Mouse (Mus musculus) hindbrain, embryonic 12.5 days (tissue): ENCODE measurements around the gene Gm11127. TPM values are rescaled to one million over a fixed set of nuclear protein-coding genes. Genes with fewer than 3 reads are reported as not detected.
"Not testable (repeated sequence)": the region's sequence is repeated elsewhere in the genome, so short reads cannot be mapped to it uniquely, and the experiment has no call there.

Experiments used
- ATAC-seq: fragments of 200-750 bp; cut with Nextera tagmentation; 2 replicates; pipeline ENCODE4 v1.8.0; 2017; ENCODE audit warnings: moderate TSS enrichment; ENCODE audit not compliant: low FRiP score
- H3K27ac ChIP-seq: fragments of 300-500 bp; sonication (generic); 2 replicates; pipeline ENCODE4 v1.5.1; 2016; ENCODE audit warnings: mild to moderate bottlenecking
- H3K27me3 ChIP-seq: fragments of 300-500 bp; sonication (generic); 2 replicates; pipeline ENCODE4 v1.6.1; 2016; ENCODE audit warnings: mild to moderate bottlenecking
- H3K36me3 ChIP-seq: fragments of 300-500 bp; sonication (generic); 2 replicates; pipeline ENCODE4 v1.6.1; 2016; ENCODE audit warnings: mild to moderate bottlenecking
- H3K4me1 ChIP-seq: fragments of 300-500 bp; sonication (generic); 2 replicates; pipeline ENCODE4 v1.6.1; 2016
- H3K4me2 ChIP-seq: fragments of 300-500 bp; sonication (generic); replicated peaks from 2 replicates; pipeline ENCODE4 v1.6.1; 2016; ENCODE audit warnings: mild to moderate bottlenecking
- H3K4me3 ChIP-seq: fragments of 300-500 bp; sonication (generic); 2 replicates; pipeline ENCODE4 v1.5.1; 2016; ENCODE audit warnings: mild to moderate bottlenecking
- H3K9ac ChIP-seq: fragments of 300-500 bp; sonication (generic); 2 replicates; pipeline ENCODE4 v1.6.1; 2016; ENCODE audit warnings: mild to moderate bottlenecking, moderate library complexity
- H3K9me3 ChIP-seq: fragments of 300-500 bp; sonication (generic); replicated peaks from 2 replicates; pipeline ENCODE4 v1.6.1; 2016; ENCODE audit warnings: mild to moderate bottlenecking
- WGBS: fragments of 180-500 bp; shearing (Covaris S2); methylation state at CpG from one replicate; pipeline ENCODE4 v1.1.7; 2016; 5-methylcytosine and 5-hydroxymethylcytosine counted together
- polyA plus RNA-seq: library from polyadenylated mRNA; unstranded; fragments of >200 nt; fragmentation: Nextera tagmentation; extraction: Ambion mirVana; gene quantifications from 2 replicates; pipeline ENCODE4 v1.2.1, GENCODE M21; 2016

Gene Gm11127
- not detected in 2 replicates for polyA plus RNA-seq

DNA sequence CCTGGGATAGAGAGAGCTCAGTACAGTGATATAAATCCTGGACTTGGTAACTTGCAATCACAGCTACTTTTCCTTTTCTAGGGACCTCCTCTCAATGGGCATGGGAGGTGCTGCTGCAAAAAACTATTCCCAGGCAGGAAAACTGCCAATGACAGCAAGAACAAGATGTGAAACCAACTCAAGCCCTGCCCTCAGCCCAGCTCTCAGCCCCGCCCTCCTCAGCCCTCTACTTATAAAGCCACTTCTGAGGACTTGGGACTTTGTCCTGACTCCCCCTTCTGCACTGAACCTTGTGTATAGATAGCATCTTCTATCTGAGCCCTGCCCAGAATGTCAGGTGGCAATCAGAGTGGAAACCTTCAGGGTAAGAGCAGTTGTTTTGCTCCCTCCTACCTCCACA is at the start of gene Gm11127:
Gene Gm11127 (minus strand): TSS at position 10 of the 400 bp plus-strand sequence.
- H3K9me3 ChIP-seq, H3K9ac ChIP-seq, H3K4me3 ChIP-seq, H3K4me1 ChIP-seq, ATAC-seq, H3K36me3 ChIP-seq, H3K27me3 ChIP-seq, H3K4me2 ChIP-seq, H3K27ac ChIP-seq: not testable (repeated sequence)
- 75% methylated on average over 1 of the region's 1 CpGs for WGBS

DNA sequence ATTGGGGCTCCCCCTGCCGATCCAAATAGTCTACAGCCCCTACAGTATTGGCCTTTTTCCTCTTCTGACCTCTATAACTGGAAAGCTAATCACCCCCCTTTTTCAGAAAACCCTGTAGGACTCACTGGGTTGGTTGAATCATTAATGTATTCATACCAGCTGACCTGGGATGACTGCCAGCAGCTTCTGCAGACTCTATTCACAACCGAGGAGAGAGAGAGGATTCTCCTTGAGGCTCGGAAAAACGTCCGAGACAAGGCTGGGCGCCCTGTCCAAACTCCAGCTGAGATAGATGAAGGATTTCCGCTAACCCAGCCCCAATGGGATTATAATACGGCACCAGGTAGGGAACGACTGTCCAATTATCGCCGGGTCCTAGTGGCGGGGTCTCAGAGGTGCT is 43.9 kb upstream of the Gm11127 start:
- not testable (repeated sequence) for H3K4me3 ChIP-seq, H3K27me3 ChIP-seq, ATAC-seq, H3K36me3 ChIP-seq, H3K4me2 ChIP-seq, H3K9me3 ChIP-seq, H3K4me1 ChIP-seq, H3K27ac ChIP-seq, H3K9ac ChIP-seq
- WGBS: 84% methylated on average over 12 of the region's 12 CpGs

DNA sequence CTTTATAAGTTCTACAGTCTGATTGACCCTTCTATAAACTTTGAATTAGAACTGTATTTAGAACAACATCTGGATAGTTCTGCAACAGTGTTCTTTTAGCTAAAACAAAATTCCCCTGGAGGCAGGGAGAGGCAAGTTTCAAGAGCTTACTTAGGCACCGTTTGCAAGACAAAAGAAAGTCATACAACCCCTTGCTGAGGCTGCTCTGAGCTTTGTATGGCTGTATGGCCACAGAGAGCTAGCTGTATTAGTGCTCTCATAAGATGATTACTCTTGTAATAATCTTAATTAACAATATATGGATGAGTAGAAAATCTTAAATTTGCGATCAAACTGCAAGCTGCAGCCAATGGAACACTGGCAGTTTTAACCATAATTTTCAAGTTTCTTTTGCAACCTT is 41.4 kb upstream of the Gm11127 start:
- H3K9ac ChIP-seq, H3K27ac ChIP-seq, H3K4me3 ChIP-seq, H3K4me1 ChIP-seq, ATAC-seq, H3K4me2 ChIP-seq, H3K36me3 ChIP-seq, H3K9me3 ChIP-seq, H3K27me3 ChIP-seq: not testable (repeated sequence)
- 53% methylated on average over 2 of the region's 2 CpGs for WGBS

DNA sequence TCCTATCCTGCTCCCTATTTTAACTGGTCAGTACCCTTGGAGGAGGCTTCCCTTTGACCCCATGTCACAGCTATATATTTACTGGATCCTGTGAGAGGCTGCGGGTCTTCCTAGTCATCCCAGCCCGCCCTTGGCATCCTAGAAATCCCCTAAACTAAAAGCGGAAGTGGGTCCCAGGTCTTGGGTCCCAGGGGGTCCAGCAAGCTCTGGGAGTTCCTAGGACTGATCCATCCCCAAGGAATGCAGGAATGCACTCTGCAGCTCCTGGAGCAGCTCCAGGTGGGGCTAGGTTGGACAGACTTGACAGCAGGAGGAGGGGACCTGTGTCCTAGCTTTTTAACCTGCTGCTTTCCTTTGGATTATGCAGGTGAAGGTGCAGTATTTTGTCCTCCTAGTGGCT is 35.8 kb upstream of the Gm11127 start:
- H3K4me1 ChIP-seq: no peaks in the 10 kb centered on the region
- no peaks in the 10 kb centered on the region for H3K36me3 ChIP-seq
- no peak overlapping the region for H3K4me3 ChIP-seq
- H3K4me2 ChIP-seq: no peak overlapping the region
- no peaks in the 10 kb centered on the region for H3K9me3 ChIP-seq
- H3K27ac ChIP-seq: no peak overlapping the region
- WGBS: 25% methylated on average over 3 of the region's 3 CpGs
- H3K9ac ChIP-seq: no peak overlapping the region
- H3K27me3 ChIP-seq: no peaks in the 10 kb centered on the region
- no peak for ATAC-seq

DNA sequence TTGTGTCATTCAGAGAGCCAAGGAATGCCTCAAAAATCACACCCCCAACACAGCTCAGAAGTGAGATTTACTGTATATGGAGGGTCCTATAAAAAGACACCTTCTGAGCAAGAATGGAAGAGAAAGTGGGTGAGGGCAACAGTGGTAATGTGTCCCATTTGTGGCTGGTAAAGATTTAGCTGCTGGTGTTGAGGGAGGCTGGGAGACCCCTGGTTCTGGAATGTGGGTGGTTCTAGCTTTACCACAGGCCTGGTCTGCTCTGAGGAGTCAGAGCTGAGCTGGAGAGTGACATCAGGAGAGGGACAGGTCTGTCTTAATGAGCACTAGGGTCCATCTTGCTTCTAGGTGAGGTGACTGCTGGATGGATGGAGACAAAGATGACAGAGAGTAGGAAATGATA is 34.3 kb upstream of the Gm11127 start:
- H3K4me2 ChIP-seq, H3K27me3 ChIP-seq, H3K9ac ChIP-seq, H3K36me3 ChIP-seq, H3K4me1 ChIP-seq, H3K4me3 ChIP-seq, H3K9me3 ChIP-seq, ATAC-seq, H3K27ac ChIP-seq: not testable (repeated sequence)

DNA sequence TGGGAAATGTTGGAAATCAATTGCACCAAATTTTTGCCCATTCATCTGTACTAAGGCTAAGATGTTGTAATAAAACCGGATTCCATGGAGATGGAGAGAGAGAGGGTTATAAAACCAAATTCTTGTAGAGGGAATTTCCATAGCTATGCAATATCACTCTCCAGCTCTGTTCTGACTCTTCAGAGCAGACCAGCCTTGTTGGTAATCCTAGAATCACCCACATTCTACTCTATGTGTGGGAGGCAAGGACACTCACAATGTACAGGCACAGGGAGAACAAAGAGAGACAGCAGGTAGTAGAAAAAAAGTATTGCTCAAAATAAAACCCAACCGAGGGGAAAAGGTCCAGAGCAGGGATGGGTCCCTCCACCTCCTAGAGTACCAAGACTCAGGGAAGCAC is 33.8 kb upstream of the Gm11127 start:
- not testable (repeated sequence) for H3K4me2 ChIP-seq, H3K4me1 ChIP-seq, H3K36me3 ChIP-seq, H3K4me3 ChIP-seq, H3K27me3 ChIP-seq, ATAC-seq, H3K9me3 ChIP-seq, H3K9ac ChIP-seq, H3K27ac ChIP-seq
- no CpG with 5 or more reads among the region's 2 CpGs for WGBS

DNA sequence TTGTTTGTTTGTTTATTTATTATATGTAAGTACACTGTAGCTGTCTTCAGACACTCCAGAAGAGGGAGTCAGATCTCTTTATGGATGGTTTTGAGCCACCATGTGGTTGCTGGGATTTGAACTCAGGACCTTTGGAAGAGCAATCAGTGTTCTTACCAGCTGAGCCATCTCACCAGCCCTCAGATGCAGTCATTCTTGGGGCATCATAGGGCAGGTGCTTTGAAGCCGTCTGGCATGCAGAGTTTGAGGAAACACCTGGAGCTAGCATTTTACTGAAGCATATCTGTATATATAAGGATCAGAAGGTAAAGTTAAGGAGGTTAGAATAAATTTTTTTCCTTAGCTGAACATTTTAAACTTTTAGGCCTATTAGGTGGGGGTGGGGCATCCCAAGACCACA is 27.8 kb upstream of the Gm11127 start:
- H3K27ac ChIP-seq, H3K4me3 ChIP-seq, H3K4me2 ChIP-seq, H3K4me1 ChIP-seq, H3K36me3 ChIP-seq, ATAC-seq, H3K9me3 ChIP-seq, H3K9ac ChIP-seq: not testable (repeated sequence)
- peaks cover 29% of the 10 kb centered on the region for H3K27me3 ChIP-seq
- 70% methylated on average over 1 of the region's 1 CpGs for WGBS

DNA sequence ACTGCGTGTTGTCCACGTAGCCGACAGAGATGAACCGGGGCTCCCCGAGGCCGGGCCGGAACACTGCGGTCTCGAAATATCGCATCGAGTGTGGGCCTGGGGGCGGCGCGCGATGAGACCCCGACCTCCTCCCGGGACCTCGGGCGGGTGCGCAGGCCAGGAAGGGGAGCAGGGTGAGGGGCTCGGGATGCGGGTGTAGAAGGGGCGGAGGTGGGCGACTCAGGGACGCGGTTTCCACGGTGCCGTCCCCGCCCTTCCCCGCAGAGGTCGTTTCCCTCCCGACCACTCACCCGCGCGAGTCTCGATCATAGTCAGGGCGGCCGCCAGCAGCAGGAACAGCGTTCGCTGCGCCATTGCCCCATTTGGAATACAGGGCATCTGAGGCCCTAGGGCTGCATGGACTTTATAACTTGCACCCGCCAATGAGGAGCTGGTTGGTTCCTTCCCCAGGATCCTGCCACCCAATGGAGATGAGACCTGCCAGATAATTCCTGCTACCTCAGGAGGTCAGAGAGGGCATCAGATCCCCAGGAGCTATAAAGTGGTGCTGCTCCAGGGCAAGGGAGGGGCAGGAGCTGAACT is 25.8 kb upstream of the Gm11127 start:
- Histone ChIP-seq H3K27me3 (peaks cover 29% of the 10 kb centered on the region), H3K27ac (no peak overlapping the region), H3K4me2 (peak overlapping the region; percentile 98), H3K9me3 (no peaks in the 10 kb centered on the region), H3K4me1 (0 out of 2 replicates have a peak, but pooled peaks cover 7% of the 10 kb centered on the region), H3K4me3 (peak overlapping the region; percentile 49), H3K9ac (peak overlapping the region; percentile 65), H3K36me3 (no peaks in the 10 kb centered on the region)
- ATAC-seq: peak; percentile 50; the same call in 1 of the 2 replicates
- under 1% methylated on average over 36 of the region's 42 CpGs for WGBS

DNA sequence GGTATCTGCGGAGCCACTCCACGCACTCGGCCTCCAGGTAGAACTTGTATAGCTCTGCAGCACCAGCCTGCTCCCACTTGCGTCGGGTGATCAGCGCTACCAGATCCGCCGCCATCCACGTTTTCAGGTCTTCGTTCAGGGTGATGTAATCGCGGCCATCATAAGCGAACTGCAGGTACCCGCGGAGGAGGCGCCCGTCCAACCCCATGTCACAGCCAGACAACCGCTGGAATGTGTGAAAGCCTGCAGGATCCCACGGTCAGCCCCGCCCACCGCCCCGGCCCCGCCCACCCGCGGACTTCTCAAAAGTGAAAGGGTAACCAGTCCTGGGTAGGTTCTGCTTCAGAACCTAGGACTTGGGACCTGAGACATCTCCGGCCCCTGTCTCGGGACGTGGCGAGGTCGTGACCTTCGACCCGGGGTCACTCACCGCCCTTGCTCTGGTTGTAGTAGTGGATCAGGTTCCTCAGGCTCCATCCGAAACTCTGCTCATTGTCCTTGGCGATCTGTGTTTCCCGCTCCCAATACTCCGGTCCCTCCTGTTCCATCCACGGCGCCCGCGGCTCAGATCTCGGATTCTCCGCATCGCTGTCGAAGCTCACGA is 25.2 kb upstream of the Gm11127 start:
- Histone ChIP-seq H3K9ac (peak overlapping the region; percentile 65), H3K27me3 (peaks cover 29% of the 10 kb centered on the region), H3K4me1 (0 out of 2 replicates have a peak, but pooled peaks cover 7% of the 10 kb centered on the region), H3K9me3 (no peaks in the 10 kb centered on the region), H3K4me3 (peak overlapping the region; percentile 49), H3K36me3 (no peaks in the 10 kb centered on the region), H3K4me2 (peak overlapping the region; percentile 98), H3K27ac (no peak overlapping the region)
- peak; percentile 78 for ATAC-seq
- WGBS: under 1% methylated on average over 46 of the region's 46 CpGs

DNA sequence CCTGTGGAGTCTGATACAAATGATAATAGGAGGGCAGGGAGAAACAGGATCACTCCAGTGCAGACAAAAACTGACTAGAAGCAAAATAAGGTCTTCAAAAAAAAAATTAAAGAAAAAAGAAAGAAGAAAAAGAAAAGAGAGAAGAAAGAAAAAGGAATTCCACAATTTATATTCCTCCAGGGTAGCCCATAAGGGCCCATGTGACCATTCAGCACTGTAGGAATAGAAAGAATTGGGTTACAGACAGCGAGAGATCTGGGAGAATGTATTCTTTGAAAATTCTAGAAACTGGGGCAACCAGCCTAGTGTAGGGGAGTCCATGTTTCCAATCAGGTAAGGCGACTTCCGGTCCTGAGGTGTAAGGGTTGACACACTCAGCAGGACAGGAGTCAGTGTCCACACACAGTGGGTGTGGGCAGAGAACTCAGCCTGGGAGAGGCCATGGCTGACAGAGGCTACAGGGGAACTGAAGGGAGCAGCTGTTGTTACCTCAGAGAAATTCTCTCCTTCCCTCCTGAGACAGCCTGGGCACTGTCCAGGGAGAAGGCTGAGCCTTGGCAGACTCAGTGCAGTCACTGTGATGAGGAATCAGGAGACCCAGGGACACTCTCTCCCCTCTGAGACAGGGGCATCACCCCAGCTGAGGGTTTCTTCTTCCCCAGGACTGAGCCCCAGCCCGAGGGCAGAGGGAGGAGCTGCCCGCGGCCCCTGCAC is 24.5 kb upstream of the Gm11127 start:
- H3K4me1 ChIP-seq, ATAC-seq, H3K27ac ChIP-seq, H3K9me3 ChIP-seq, H3K9ac ChIP-seq, H3K36me3 ChIP-seq: not testable (repeated sequence)
- H3K27me3 ChIP-seq: peaks cover 29% of the 10 kb centered on the region
- H3K4me3 ChIP-seq: peak overlapping the region; percentile 49
- WGBS: 21% methylated on average over 6 of the region's 6 CpGs
- peak overlapping the region; percentile 98 for H3K4me2 ChIP-seq

DNA sequence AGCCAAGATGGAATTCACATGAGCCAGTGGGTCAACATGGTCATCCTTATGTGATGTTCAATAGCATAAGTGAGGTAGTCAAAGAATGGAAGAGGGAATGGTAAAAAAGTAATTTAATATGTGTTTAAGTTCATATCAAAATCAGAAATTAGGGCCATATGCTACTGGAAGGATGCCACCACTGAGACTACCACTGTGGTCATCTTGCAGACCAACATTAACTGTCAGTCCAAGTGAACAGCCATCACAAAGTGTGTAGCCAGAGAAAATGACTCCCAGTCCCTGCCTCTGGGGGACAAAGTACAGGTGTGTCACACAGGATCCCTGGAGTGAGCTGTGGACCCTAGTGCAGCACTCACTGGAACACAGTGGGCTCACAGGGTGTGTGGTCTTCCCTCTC is 23.7 kb upstream of the Gm11127 start:
- H3K36me3 ChIP-seq, H3K4me1 ChIP-seq, H3K4me2 ChIP-seq, H3K9me3 ChIP-seq, H3K4me3 ChIP-seq, ATAC-seq, H3K27ac ChIP-seq, H3K9ac ChIP-seq: not testable (repeated sequence)
- H3K27me3 ChIP-seq: peaks cover 29% of the 10 kb centered on the region

DNA sequence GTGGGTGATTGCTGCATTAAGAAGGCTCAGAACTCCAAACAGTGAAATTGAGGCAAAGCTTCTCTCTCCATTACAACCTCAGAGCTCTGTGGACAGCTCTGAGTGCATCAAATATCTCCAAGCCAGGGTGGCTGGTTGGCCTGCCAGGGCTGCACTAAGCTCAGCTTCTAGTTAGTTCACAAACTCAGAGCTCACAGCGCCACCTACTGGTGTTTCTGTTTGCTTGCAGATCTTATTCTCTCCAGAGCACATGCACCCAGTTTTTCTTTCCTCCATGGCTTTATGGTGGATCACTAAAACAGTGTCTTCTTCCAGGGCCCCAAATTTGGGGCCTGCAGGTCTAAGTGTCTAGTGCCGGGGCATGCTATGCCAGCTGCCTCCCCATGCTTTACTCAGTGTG is 2.7 kb upstream of the Gm11127 start:
- no peak for ATAC-seq

DNA sequence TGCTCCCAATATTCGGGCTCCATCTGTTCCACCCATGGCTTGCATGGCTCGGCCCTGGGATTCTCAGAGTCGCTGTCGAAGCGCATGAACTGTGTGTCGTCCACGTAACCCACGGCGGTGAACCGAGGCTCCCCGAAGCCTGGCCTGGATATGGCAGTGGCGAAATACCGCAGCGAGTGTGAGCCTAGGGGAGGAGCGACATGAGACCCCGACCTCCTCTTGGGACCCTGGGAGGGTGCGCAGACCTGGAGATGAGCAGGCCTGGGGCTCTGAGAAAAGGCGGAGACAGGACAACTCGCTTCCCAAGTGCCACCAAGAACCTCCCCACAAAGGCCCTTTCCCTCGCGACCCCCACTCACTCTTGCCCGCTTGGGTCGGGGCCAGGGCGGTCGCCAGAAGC is 244 bp downstream of the Gm11127 start:
- not testable (repeated sequence) for H3K9me3 ChIP-seq, H3K9ac ChIP-seq, H3K36me3 ChIP-seq, H3K4me2 ChIP-seq, ATAC-seq, H3K4me3 ChIP-seq, H3K27ac ChIP-seq, H3K27me3 ChIP-seq, H3K4me1 ChIP-seq
- 91% methylated on average over 25 of the region's 25 CpGs for WGBS

More for the DNA sequence above, 2.7 kb upstream of the Gm11127 start:
- H3K36me3 ChIP-seq: no peaks in the 10 kb centered on the region
- H3K27me3 ChIP-seq: no peaks in the 10 kb centered on the region
- no peak overlapping the region for H3K9ac ChIP-seq
- H3K4me2 ChIP-seq: no peak overlapping the region
- H3K27ac ChIP-seq: no peak overlapping the region
- no peaks in the 10 kb centered on the region for H3K9me3 ChIP-seq
- 26% methylated on average over 2 of the region's 2 CpGs for WGBS
- H3K4me3 ChIP-seq: no peak overlapping the region
- H3K4me1 ChIP-seq: no peaks in the 10 kb centered on the region
